Mouse (Mus musculus) liver, embryonic 14.5 days (tissue): ENCODE data around the gene Tomt. TPM values are rescaled to one million over a fixed set of nuclear protein-coding genes. Genes with fewer than 3 reads are reported as not detected.
A peak's percentile ranks its signal among the peaks of the same experiment; 100 is the strongest.
"Not testable (repeated sequence)": the region's sequence is repeated elsewhere in the genome, so short reads cannot be mapped to it uniquely, and the experiment has no call there.

ENCODE experiments used
- ATAC-seq: fragments of 200-750 bp; cut with Nextera tagmentation; 2 replicates; pipeline ENCODE4 v1.8.0; 2017; ENCODE audit warnings: moderate number of reproducible peaks, mild to moderate bottlenecking, moderate library complexity; ENCODE audit not compliant: insufficient read depth
- DNase-seq, 3 experiments: peaks; one replicate each; pipeline ENCODE4 v3.0.0-alpha.2; 2012 to 2013; ENCODE audit warnings: low read depth in 3 of 3, low spot score in 3 of 3
- H3K27ac ChIP-seq: fragments of 300-500 bp; sonication (generic); 2 replicates; pipeline ENCODE4 v1.5.1; 2014; ENCODE audit warnings: moderate library complexity, mild to moderate bottlenecking, control low read depth, inconsistent platforms
- H3K27me3 ChIP-seq: fragments of 300-500 bp; sonication (generic); 2 replicates; pipeline ENCODE4 v1.6.1; 2014; ENCODE audit warnings: mild to moderate bottlenecking, low read length, moderate library complexity; ENCODE audit not compliant: control insufficient read depth, insufficient read depth
- H3K36me3 ChIP-seq: fragments of 300-500 bp; sonication (generic); replicated peaks from 2 replicates; pipeline ENCODE4 v1.6.1; 2014; ENCODE audit warnings: low read depth; ENCODE audit not compliant: control insufficient read depth, insufficient read depth
- H3K4me1 ChIP-seq, 2 experiments: fragments of 200-500 bp in 1 of 2; fragments of 300-500 bp in 1 of 2; sonication (generic) in 1 of 2; replicated peaks; 2 replicates each; pipeline ENCODE4 v1.6.1; 2012 to 2014; ENCODE audit warnings: antibody characterized with exemption in 1 of 2, inconsistent platforms in 1 of 2, low read length in 1 of 2; ENCODE audit not compliant: control insufficient read depth in 2 of 2, insufficient read depth in 2 of 2
- H3K4me2 ChIP-seq: fragments of 300-500 bp; sonication (generic); 2 replicates; pipeline ENCODE4 v1.6.1; 2014; ENCODE audit warnings: low read depth, mild to moderate bottlenecking, control low read depth, moderate library complexity
- H3K4me3 ChIP-seq, 2 experiments: fragments of 200-500 bp in 1 of 2; fragments of 300-500 bp in 1 of 2; sonication (generic) in 1 of 2; 2 replicates each; pipeline ENCODE4 v1.5.1; 2012 to 2014; ENCODE audit warnings: low read depth in 2 of 2, low read length in 2 of 2, mild to moderate bottlenecking in 2 of 2, control low read depth in 1 of 2, inconsistent platforms in 1 of 2, moderate library complexity in 1 of 2; ENCODE audit not compliant: insufficient read depth in 1 of 2
- H3K9ac ChIP-seq: fragments of 300-500 bp; sonication (generic); replicated peaks from 2 replicates; pipeline ENCODE4 v1.6.1; 2014; ENCODE audit warnings: mild to moderate bottlenecking, control low read depth, moderate library complexity
- H3K9me3 ChIP-seq: fragments of 300-500 bp; sonication (generic); 2 replicates; pipeline ENCODE4 v1.6.1; 2016; ENCODE audit warnings: low read length, mixed read lengths; ENCODE audit not compliant: control insufficient read depth
- CTCF ChIP-seq: IDR thresholded peaks from 2 replicates; pipeline ENCODE4 v1.5.1; 2016; ENCODE audit warnings: antibody characterized with exemption, low read depth, control low read depth
- EP300 ChIP-seq: IDR thresholded peaks from 2 replicates; pipeline ENCODE4 v1.6.1; 2016; ENCODE audit warnings: antibody characterized with exemption, low read depth
- WGBS: fragments of 180-500 bp; shearing (Covaris S2); extraction: QIAGEN DNeasy Blood & Tissue Kit; methylation state at CpG from one replicate; pipeline ENCODE4 v1.1.7; 2014; ENCODE audit not compliant: insufficient replicate concordance; 5-methylcytosine and 5-hydroxymethylcytosine counted together
- polyA plus RNA-seq, 2 experiments: library from polyadenylated mRNA; depleted of rRNA in 1 of 2; stranded (reverse) in 1 of 2; unstranded in 1 of 2; fragments of >200 nt; fragmentation: Nextera tagmentation in 1 of 2; extraction: Ambion mirVana in 1 of 2; gene quantifications; 2 replicates each; pipeline versions ENCODE4 v1.2.1 to v1.2.3; 2012 to 2014

The Tomt gene
- polyA plus RNA-seq, 2 experiments: 0.08 to 0.09 TPM

GRCm38 (mm10) chr7:101928093-101928492 is 21.9 kb upstream of the Tomt start:
- H3K27ac ChIP-seq: no peak overlapping the region
- no peak overlapping the region for H3K4me2 ChIP-seq
- H3K27me3 ChIP-seq: no peaks in the 10 kb centered on the region
- no peaks in the 10 kb centered on the region for H3K36me3 ChIP-seq
- no peak overlapping the region for H3K4me3 ChIP-seq
- ATAC-seq: no peak
- TF ChIP-seq EP300: no peak
- no peak for TF ChIP-seq CTCF
- no peak for DNase-seq
- WGBS: 77% methylated on average over 3 of the region's 3 CpGs
- H3K9me3 ChIP-seq: no peaks in the 10 kb centered on the region
- H3K4me1 ChIP-seq: peaks cover 3 to 5% of the 10 kb centered on the region in 2 experiments; a peak in 3 of 4 replicates
- H3K9ac ChIP-seq: no peak overlapping the region

- not testable (repeated sequence) for H3K36me3 ChIP-seq, DNase-seq, H3K4me3 ChIP-seq, H3K27ac ChIP-seq, H3K9ac ChIP-seq, ATAC-seq, H3K27me3 ChIP-seq, H3K9me3 ChIP-seq, H3K4me2 ChIP-seq, H3K4me1 ChIP-seq
- peak; percentile 50 for TF ChIP-seq CTCF
These were observed 19.7 kb upstream of the Tomt start for GRCm38 (mm10) chr7:101925892-101926291.

- H3K36me3 ChIP-seq: no peaks in the 10 kb centered on the region; the same call in 1 of the 2 replicates
- no peaks in the 10 kb centered on the region for H3K9me3 ChIP-seq
- H3K4me1 ChIP-seq: no peaks in the 10 kb centered on the region
- no peaks in the 10 kb centered on the region for H3K27me3 ChIP-seq
- ATAC-seq (peak; percentile 63; the same call in 1 of the 2 replicates), DNase-seq (peak in 2 of 3 experiments; percentile 30 to 44)
- H3K4me2 ChIP-seq: no peak overlapping the region
- no peak overlapping the region for H3K9ac ChIP-seq
- WGBS: 27% methylated on average over 1 of the region's 1 CpGs
- H3K4me3 ChIP-seq: no peak overlapping the region
- no peak overlapping the region for H3K27ac ChIP-seq
- TF ChIP-seq EP300 (no peak), CTCF (peak; percentile 91)
These were observed 11.9 kb upstream of the Tomt start for GRCm38 (mm10) chr7:101918071-101918470.

GRCm38 (mm10) chr7:101911982-101912381 is 5.8 kb upstream of the Tomt start:
- Histone ChIP-seq H3K4me1 (peaks cover 0 to 9% of the 10 kb centered on the region in 2 experiments; a peak in 2 of 4 replicates), H3K36me3 (peaks cover 18% of the 10 kb centered on the region), H3K9ac (no peak overlapping the region), H3K4me2 (no peak overlapping the region), H3K27ac (no peak overlapping the region), H3K4me3 (no peak overlapping the region), H3K27me3 (no peaks in the 10 kb centered on the region), H3K9me3 (no peaks in the 10 kb centered on the region)
- 65% methylated on average over 3 of the region's 3 CpGs for whole genome bisulfite sequencing
- DNase-seq (no peak), ATAC-seq (no peak)
- TF ChIP-seq EP300: no peak
- peak; percentile 38 for TF ChIP-seq CTCF

- H3K9me3 ChIP-seq: no peaks in the 10 kb centered on the region
These were observed 4.0 kb upstream of the Tomt start for GRCm38 (mm10) chr7:101910138-101910537.

More at GRCm38 (mm10) chr7:101910138-101910537, 4.0 kb upstream of the Tomt start:
- Histone ChIP-seq H3K4me1 (peaks cover 9 to 20% of the 10 kb centered on the region in 2 experiments), H3K4me2 (no peak overlapping the region), H3K27me3 (no peaks in the 10 kb centered on the region), H3K9ac (no peak overlapping the region), H3K4me3 (no peak overlapping the region), H3K36me3 (peaks cover 18% of the 10 kb centered on the region), H3K27ac (no peak overlapping the region)
- DNase-seq: no peak
- WGBS: 75% methylated on average over 4 of the region's 4 CpGs
- no peak for TF ChIP-seq EP300
- no peak for TF ChIP-seq CTCF
- no peak for ATAC-seq
